Mouse (Mus musculus) liver, embryonic 14.5 days (tissue): ENCODE measurements at regions not wholly inside any gene's neighbourhood (a gene's known extent, or its start where the extent isn't known, plus 50 kb on each side); places are given as distances from the start of the nearest gene placed in this dataset.

ENCODE experiments used
- CTCF ChIP-seq: IDR thresholded peaks from 2 replicates; pipeline ENCODE4 v1.5.1; 2016; ENCODE audit warnings: antibody characterized with exemption, low read depth, control low read depth
- EP300 ChIP-seq: IDR thresholded peaks from 2 replicates; pipeline ENCODE4 v1.6.1; 2016; ENCODE audit warnings: antibody characterized with exemption, low read depth

DNA sequence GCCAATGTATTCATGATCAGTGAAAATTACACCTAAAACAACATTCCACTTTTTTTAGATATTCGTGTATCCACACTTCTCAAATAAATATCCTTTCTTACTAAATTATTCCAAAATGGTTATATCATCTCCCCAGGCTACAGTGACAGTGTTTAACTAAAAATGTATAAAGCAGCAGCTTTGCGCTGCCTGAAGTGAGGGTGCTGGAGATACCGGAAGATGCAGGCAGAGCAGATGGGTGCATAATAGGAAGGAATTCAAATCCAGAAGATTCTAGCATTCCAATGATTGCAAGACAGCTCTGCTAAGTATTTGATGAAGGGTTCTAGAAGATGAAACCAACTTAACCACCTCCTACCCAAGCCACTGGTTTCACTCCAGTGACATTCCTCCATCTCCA, 516.9 kb upstream of the Vstm2b start:
- TF ChIP-seq CTCF (no peak), EP300 (no peak)
